Mouse (Mus musculus): ENCODE data around the gene Cdc20b. TPM values are rescaled to one million over a fixed set of nuclear protein-coding genes. Genes with fewer than 3 reads are reported as not detected.

Gene Cdc20b
- total RNA-seq, 1 experiment = 0.49 TPM

GRCm38 (mm10) chr13:113031792-113032571 lies 2.9 kb upstream of the Cdc20b start:
- Histone ChIP-seq H3K27ac (ENCODE audit: insufficient read depth, low read depth, low read length, poor library complexity, severe bottlenecking) (no peak overlapping the region), H3K9me3 (ENCODE audit: control insufficient read depth, insufficient read depth, low read depth, low read length) (no peaks in the 10 kb centered on the region), H3K9ac (ENCODE audit: insufficient read depth, low read depth, low read length, poor library complexity, severe bottlenecking) (0 out of 2 replicates have a peak overlapping the region, but pooled peaks have one; percentile 3), H3K4me3 (ENCODE audit: insufficient read depth in 1 of 2, low read depth in 1 of 2, low read length in 2 of 2, poor library complexity in 1 of 2, severe bottlenecking in 1 of 2) (peak overlapping the region; percentile 54 to 65), H3K36me3 (ENCODE audit: control insufficient read depth, insufficient read depth, low read length, poor library complexity, severe bottlenecking) (no peaks in the 10 kb centered on the region), H3K4me1 (ENCODE audit: control insufficient read depth in 2 of 2, insufficient read depth in 2 of 2, low read length in 2 of 2, poor library complexity in 1 of 2) (peaks cover 0 to 8% of the 10 kb centered on the region in 2 experiments; a peak in 2 of 4 replicates)
- no peak for TF ChIP-seq ZNF384 (IDR thresholded peaks at IDR 0.05; ENCODE audit: low read depth, low read length)
- no peak for TF ChIP-seq MAFK (IDR thresholded peaks at IDR 0.05; ENCODE audit: insufficient read depth, low read depth, low read length)
- no peak for TF ChIP-seq CHD2 (IDR thresholded peaks at IDR 0.05; ENCODE audit: low read depth, low read length)
- no peak for TF ChIP-seq HCFC1 (IDR thresholded peaks at IDR 0.05; ENCODE audit: borderline replicate concordance, insufficient read depth, low read length)
- no peak for TF ChIP-seq ZC3H11A (IDR thresholded peaks at IDR 0.05; ENCODE audit: borderline replicate concordance, low read depth, low read length)
- in situ Hi-C loops (cut with MboI; ENCODE audit: low sequenced_read_pairs in 2 of 2, unreplicated experiment in 2 of 2) = no loop called here
- DNase-seq (ENCODE audit: low read depth, low spot score) = peak; percentile 29

GRCm38 (mm10) chr13:113032831-113033230 lies 2.1 kb upstream of the Cdc20b start:
- TF ChIP-seq ZNF384 (IDR thresholded peaks at IDR 0.05; ENCODE audit: low read depth, low read length) (no peak), MAFK (IDR thresholded peaks at IDR 0.05; ENCODE audit: insufficient read depth, low read depth, low read length) (no peak), HCFC1 (IDR thresholded peaks at IDR 0.05; ENCODE audit: borderline replicate concordance, insufficient read depth, low read length) (no peak), CHD2 (IDR thresholded peaks at IDR 0.05; ENCODE audit: low read depth, low read length) (no peak), ZC3H11A (IDR thresholded peaks at IDR 0.05; ENCODE audit: borderline replicate concordance, low read depth, low read length) (no peak)
- Histone ChIP-seq H3K9ac (ENCODE audit: insufficient read depth, low read depth, low read length, poor library complexity, severe bottlenecking) (no peak overlapping the region), H3K36me3 (ENCODE audit: control insufficient read depth, insufficient read depth, low read length, poor library complexity, severe bottlenecking) (no peaks in the 10 kb centered on the region), H3K4me1 (ENCODE audit: control insufficient read depth in 2 of 2, insufficient read depth in 2 of 2, low read length in 2 of 2, poor library complexity in 1 of 2) (peaks cover 0 to 8% of the 10 kb centered on the region in 2 experiments; a peak in 2 of 4 replicates), H3K4me3 (ENCODE audit: insufficient read depth in 1 of 2, low read depth in 1 of 2, low read length in 2 of 2, poor library complexity in 1 of 2, severe bottlenecking in 1 of 2) (no peak overlapping the region), H3K27ac (ENCODE audit: insufficient read depth, low read depth, low read length, poor library complexity, severe bottlenecking) (no peak overlapping the region), H3K9me3 (ENCODE audit: control insufficient read depth, insufficient read depth, low read depth, low read length) (no peaks in the 10 kb centered on the region)
- in situ Hi-C loops (cut with MboI; ENCODE audit: low sequenced_read_pairs in 2 of 2, unreplicated experiment in 2 of 2) = no loop called here
- DNase-seq (ENCODE audit: low read depth, low spot score) = no peak

- Histone ChIP-seq H3K9me3 (ENCODE audit: control insufficient read depth, insufficient read depth, low read depth, low read length) (no peaks in the 10 kb centered on the region), H3K36me3 (ENCODE audit: control insufficient read depth, insufficient read depth, low read length, poor library complexity, severe bottlenecking) (no peaks in the 10 kb centered on the region), H3K9ac (ENCODE audit: insufficient read depth, low read depth, low read length, poor library complexity, severe bottlenecking) (no peak overlapping the region), H3K4me3 (ENCODE audit: insufficient read depth in 1 of 2, low read depth in 1 of 2, low read length in 2 of 2, poor library complexity in 1 of 2, severe bottlenecking in 1 of 2) (peak overlapping the region; percentile 60 to 63; a peak in 3 of 4 replicates), H3K4me1 (ENCODE audit: control insufficient read depth in 2 of 2, insufficient read depth in 2 of 2, low read length in 2 of 2, poor library complexity in 1 of 2) (peaks cover 0 to 8% of the 10 kb centered on the region in 2 experiments; a peak in 2 of 4 replicates), H3K27ac (ENCODE audit: insufficient read depth, low read depth, low read length, poor library complexity, severe bottlenecking) (no peak overlapping the region)
- no peak for TF ChIP-seq ZC3H11A (IDR thresholded peaks at IDR 0.05; ENCODE audit: borderline replicate concordance, low read depth, low read length)
- TF ChIP-seq CHD2 (IDR thresholded peaks at IDR 0.05; ENCODE audit: low read depth, low read length) = no peak
- TF ChIP-seq HCFC1 (IDR thresholded peaks at IDR 0.05; ENCODE audit: borderline replicate concordance, insufficient read depth, low read length) = no peak
- TF ChIP-seq MAFK (IDR thresholded peaks at IDR 0.05; ENCODE audit: insufficient read depth, low read depth, low read length) = no peak
- TF ChIP-seq ZNF384 (IDR thresholded peaks at IDR 0.05; ENCODE audit: low read depth, low read length) = no peak
- no peak for DNase-seq (ENCODE audit: low read depth, low spot score)
- in situ Hi-C loops (cut with MboI; ENCODE audit: low sequenced_read_pairs in 2 of 2, unreplicated experiment in 2 of 2) = no loop called here
Observed at GRCm38 (mm10) chr13:113034271-113034886, 532 bp upstream of the Cdc20b start.

- H3K9me3 ChIP-seq (ENCODE audit: control insufficient read depth, insufficient read depth, low read depth, low read length) = no peaks in the 10 kb centered on the region
- DNase-seq (ENCODE audit: low read depth, low spot score) = peak; percentile 90
- peak overlapping the region; percentile 60 to 63; a peak in 1 of 4 replicates for H3K4me3 ChIP-seq (ENCODE audit: insufficient read depth in 1 of 2, low read depth in 1 of 2, low read length in 2 of 2, poor library complexity in 1 of 2, severe bottlenecking in 1 of 2)
- H3K36me3 ChIP-seq (ENCODE audit: control insufficient read depth, insufficient read depth, low read length, poor library complexity, severe bottlenecking) = no peaks in the 10 kb centered on the region
- TF ChIP-seq ZC3H11A (IDR thresholded peaks at IDR 0.05; ENCODE audit: borderline replicate concordance, low read depth, low read length) (peak; percentile 96), ZNF384 (IDR thresholded peaks at IDR 0.05; ENCODE audit: low read depth, low read length) (no peak)
- H3K9ac ChIP-seq (ENCODE audit: insufficient read depth, low read depth, low read length, poor library complexity, severe bottlenecking) = no peak overlapping the region
- H3K27ac ChIP-seq (ENCODE audit: insufficient read depth, low read depth, low read length, poor library complexity, severe bottlenecking) = no peak overlapping the region
- peaks cover under 1 to 7% of the 10 kb centered on the region in 2 experiments; a peak in 1 of 4 replicates for H3K4me1 ChIP-seq (ENCODE audit: control insufficient read depth in 2 of 2, insufficient read depth in 2 of 2, low read length in 2 of 2, poor library complexity in 1 of 2)
- in situ Hi-C loops (cut with MboI; ENCODE audit: low sequenced_read_pairs in 2 of 2, unreplicated experiment in 2 of 2) = no loop called here
Observed at GRCm38 (mm10) chr13:113035852-113036251, 941 bp downstream of the Cdc20b start.
